Mouse (Mus musculus) layer of hippocampus, adult 2 months (tissue): ENCODE measurements around the gene Ptpn6. TPM values are rescaled to one million over a fixed set of nuclear protein-coding genes. Genes with fewer than 3 reads are reported as not detected.
"Not testable (repeated sequence)": the region's sequence is repeated elsewhere in the genome, so short reads cannot be mapped to it uniquely, and the experiment has no call there.

ENCODE experiments used
- DNase-seq, 2 experiments: peaks; one replicate each; pipeline ENCODE4 v3.0.0; 2022; ENCODE audit warnings: low spot score in 2 of 2
- H3K27ac ChIP-seq: fragments of 200-600 bp; 2 replicates; pipeline ENCODE4 v1.8.1; 2022
- H3K4me3 ChIP-seq: fragments of 200-600 bp; 2 replicates; pipeline ENCODE4 v1.8.1; 2022; ENCODE audit warnings: mild to moderate bottlenecking
- CTCF ChIP-seq: fragments of 200-600 bp; conservative IDR thresholded peaks from 2 replicates; pipeline ENCODE4 v1.8.1; 2022; ENCODE audit warnings: antibody characterized with exemption, mild to moderate bottlenecking, moderate library complexity
- total RNA-seq, 2 experiments: library from RNA; stranded (reverse); gene quantifications; 2 replicates each; pipeline ENCODE4 v1.2.3; 2021

Ptpn6 gene
- total RNA-seq, 2 experiments from 2014 or later, result 5.5 to 6.6 TPM

- no peak overlapping the region for H3K4me3 ChIP-seq
- peak overlapping the region; percentile 81 for H3K27ac ChIP-seq
- TF ChIP-seq CTCF, result no peak
- no peak for DNase-seq
Observed at GRCm38 (mm10) chr6:124699366-124699765, 39.1 kb downstream of the Ptpn6 start.

GRCm38 (mm10) chr6:124698751-124699150, 39.8 kb downstream of the Ptpn6 start:
- no peak for TF ChIP-seq CTCF
- Histone ChIP-seq H3K27ac (no peak overlapping the region), H3K4me3 (no peak overlapping the region)
- DNase-seq, result no peak

DNA sequence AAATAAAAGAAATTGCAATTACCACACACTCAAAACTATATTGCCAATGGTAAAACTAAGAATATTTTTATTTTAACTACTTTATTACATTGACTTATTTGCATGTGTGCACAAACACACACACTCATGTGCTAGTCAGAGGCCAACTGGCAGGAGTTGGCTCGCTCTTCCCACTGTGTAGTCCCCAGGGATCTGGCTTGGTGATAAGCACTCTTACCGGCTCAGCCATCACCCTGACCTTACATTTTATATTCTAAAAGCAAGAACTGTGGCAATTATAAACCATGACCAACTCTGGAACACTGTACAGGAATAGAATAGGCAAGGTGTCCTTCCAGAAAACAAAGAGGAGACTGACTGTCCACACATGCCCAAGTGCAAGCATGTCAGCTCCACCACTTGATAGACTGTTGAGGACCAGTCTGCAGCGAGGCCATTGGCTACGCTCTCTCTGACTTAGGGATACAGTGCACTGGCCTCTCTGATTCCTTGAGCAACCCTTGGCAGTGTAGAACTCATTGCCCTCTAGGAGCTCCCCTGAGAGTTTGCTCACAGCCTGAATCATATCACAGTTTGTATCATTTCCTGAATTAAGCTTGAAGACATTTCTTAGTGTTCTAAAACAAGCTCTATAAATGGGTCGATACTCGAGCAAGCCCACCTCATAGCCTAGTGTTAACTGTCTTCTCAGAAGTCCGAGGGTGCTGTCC, 41.9 kb downstream of the Ptpn6 start:
- no peak overlapping the region for H3K4me3 ChIP-seq
- no peak overlapping the region for H3K27ac ChIP-seq
- no peak for TF ChIP-seq CTCF
- DNase-seq, result no peak

GRCm38 (mm10) chr6:124694166-124694955, 44.2 kb downstream of the Ptpn6 start:
- DNase-seq, result peak; percentile 50 to 66
- Histone ChIP-seq H3K4me3 (no peak overlapping the region), H3K27ac (peak overlapping the region; percentile 80)
- no peak for TF ChIP-seq CTCF

DNA sequence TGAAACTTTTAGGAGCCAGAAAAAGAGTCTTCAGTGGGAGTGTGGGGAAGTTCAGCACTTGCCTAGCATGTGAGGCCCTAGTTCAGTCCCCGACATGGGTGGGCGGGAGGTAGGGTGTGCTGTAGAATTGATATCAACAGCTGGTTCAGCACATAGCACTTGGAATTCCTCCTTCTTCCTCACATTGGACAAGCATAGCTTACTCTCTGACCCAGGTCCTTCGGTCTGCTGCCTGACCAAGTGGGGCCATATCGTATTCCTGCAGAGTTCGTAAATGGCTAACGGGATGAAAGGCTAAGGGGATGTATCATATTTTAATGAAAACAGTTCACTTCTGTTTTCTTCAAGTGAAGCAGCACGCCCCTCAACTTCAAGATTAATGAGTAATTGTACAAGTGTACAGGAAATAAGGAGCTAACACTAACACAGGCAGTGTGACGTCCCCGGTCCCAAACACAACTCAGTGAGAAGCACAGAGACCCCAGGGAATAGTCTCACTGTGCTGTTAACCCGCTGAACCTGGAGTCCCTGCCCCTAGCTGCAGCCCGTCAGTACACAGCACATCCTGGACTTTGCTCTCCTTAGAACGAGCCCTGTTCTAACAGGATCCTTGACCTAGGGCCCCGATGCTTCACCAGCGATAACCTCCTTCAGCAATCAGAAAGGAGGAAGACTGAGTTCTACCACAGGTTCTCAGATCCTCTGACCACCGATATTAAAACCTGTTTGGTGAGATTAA, 45.1 kb downstream of the Ptpn6 start:
- no peak overlapping the region for H3K4me3 ChIP-seq
- H3K27ac ChIP-seq, result peak overlapping the region; percentile 80
- DNase-seq, result no peak
- no peak for TF ChIP-seq CTCF

DNA sequence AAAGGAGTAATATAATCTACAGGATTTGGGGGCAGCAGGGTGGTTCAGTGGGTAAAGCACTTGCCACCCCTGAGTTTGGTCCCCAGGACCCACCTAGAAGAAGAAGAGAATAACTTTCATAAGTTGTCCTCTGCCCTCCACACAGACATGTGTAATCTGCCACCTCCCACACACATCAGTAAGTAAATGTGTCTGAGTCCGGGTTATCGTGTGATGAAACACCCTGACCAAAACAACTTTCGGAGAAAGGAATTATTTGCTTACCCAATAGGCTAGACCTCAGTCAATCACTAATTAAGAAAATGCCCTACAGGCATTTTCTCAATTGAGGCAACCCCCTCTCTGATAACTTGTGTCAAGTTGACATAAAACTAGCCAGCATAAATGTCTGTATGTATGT, 48.0 kb downstream of the Ptpn6 start:
- Histone ChIP-seq H3K27ac (no peak overlapping the region), H3K4me3 (no peak overlapping the region)
- no peak for TF ChIP-seq CTCF
- DNase-seq, result no peak

DNA sequence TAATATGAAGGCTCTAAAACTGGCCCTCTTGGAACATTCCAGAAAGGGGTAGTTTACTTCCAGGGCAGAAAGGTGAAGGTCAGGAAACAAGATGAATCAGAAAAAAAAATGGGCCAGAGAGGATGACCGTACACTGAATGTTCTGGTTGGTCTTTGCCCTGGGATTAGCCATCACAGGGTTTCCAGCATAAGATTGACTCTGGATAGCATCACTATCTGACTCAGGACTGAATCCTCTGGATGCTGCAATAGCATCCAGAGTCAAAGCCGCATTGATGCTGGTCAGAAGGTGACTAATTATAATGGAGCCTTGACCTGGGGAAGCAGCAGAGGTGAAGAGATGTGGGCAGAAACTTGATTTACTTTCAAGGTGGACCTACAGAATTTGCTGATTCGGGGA, 49.5 kb downstream of the Ptpn6 start:
- H3K4me3 ChIP-seq, result no peak overlapping the region
- TF ChIP-seq CTCF, result no peak
- H3K27ac ChIP-seq, result no peak overlapping the region
- no peak for DNase-seq

DNA sequence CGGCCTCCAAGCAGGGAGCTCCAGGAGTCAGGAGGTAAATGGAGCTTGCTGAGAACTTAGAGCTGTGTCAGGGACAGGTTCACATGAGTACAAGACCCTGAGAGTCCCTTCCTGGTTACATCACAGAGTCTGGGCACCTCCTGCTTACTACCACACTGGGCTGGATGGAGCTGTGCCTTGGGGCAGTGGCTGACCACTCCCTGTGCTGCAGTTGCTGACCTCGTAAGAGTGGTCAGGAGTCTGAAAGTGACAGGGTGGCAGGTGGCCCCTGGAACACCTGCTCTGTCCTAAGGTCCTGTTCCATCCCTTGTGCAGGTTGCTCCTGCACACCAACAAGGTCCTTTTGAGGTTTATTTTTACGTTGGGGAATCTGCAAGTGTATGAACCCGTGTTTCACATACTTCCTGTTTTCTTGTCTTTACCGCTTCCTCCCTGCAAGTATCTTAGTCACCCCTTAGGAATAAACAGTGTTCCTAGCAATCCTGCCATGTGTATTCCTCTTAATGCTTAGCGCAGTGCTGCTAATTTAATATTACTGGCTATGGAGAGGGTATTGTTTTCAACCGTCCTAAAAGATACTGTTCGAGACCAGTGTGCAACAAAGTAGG, 50.3 kb downstream of the Ptpn6 start:
- H3K27ac ChIP-seq, result 0 out of 2 replicates have a peak overlapping the region, but pooled peaks have one; percentile 48
- no peak for DNase-seq
- no peak for TF ChIP-seq CTCF
- H3K4me3 ChIP-seq, result no peak overlapping the region

DNA sequence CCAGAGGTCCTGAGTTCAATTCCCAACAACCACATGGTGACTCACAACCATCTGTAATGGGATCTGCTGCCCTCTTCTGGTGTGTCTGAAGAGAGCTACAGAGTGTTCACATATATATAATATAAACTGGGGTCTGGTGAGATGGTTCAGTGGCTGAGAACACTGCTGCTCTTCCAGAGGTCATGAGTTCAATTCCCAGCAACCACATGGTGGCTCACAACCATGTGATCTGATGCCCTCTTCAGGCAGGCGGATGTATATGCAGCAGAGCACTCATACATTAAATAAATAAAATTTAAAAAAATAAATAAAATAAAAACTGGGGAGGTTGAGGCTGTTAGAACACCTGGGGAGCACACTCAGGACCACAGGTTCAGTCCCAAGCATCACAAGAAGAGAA, 51.9 kb downstream of the Ptpn6 start:
- not testable (repeated sequence) for DNase-seq, H3K4me3 ChIP-seq, H3K27ac ChIP-seq
- TF ChIP-seq CTCF, result peak; percentile 61

DNA sequence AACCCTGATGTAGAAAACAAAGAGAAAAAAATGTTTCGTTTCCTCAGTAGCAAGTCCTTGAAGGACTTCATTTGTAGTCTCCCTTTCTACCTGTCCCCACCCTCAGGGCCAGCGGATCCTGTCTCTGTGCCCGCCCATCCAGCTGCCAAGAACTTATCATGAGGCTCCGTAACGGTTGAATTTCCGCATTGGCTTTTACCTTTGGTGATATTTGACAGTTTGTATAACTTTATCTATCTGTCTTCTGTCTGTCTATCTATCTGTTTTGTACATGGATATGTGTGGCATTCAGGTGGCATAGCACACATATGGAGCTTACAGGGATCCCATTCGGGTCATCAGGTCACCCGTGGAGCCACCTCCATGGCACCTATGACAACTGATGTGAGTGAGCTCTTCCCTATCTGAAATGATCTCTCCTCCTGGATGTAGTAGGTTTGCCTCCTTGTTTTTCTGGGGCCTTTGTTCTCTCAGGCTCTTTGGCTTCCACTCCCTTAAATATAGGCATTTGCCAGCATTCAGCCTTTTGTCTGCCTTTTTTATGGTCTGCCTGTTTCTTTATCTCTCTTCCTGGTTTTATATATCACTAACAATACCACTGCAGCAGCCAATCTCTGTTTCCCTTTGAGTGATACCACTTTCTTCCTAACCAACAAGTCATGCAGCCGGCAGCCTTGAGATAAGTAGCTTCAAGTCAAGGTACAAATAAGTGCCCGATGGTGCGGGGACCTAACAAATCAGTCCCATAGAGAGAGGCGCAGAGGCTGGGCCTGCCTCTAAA, 52.7 kb downstream of the Ptpn6 start:
- DNase-seq, result no peak
- Histone ChIP-seq H3K27ac (no peak overlapping the region), H3K4me3 (no peak overlapping the region)
- TF ChIP-seq CTCF, result no peak

DNA sequence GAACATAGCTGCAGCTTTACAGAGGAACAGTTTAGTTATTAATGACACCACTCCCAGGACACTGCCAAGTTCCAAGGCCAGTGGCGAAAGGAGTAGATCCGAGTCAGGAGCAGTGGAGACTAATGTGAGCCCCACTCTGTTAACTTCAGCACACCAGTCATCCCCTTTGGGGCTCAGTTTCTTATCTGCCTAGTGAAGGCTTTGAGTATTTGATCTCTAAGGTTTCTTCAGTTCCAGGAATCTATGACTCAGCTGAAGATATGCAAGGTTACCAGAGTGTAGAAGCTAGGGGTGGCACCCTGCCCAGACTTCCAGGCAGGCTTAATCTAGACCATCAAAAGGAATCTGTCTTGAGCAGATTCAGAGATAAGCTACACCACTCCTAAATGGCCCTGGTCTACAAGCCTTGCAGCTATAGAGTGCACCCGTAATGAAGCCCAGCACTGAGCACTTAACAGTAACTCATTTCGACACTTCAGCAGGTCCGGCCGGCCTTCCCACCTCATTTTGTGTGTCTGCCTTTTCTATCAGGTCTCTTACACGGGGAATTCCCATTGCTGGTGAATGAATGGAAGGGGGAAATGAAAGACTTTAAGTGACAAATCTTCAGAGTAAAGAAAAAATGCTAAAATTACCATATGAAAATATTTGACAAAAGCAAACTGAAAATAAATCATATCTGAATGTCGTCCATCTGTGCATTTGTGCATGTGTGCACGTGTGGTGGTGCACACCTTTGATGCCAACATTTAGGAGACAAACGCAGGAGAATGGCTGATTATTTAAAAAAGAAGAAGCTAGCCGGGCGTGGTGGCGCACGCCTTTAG, 54.7 kb downstream of the Ptpn6 start:
- H3K27ac ChIP-seq, result 0 out of 2 replicates have a peak overlapping the region, but pooled peaks have one; percentile 12
- no peak for TF ChIP-seq CTCF
- DNase-seq, result no peak
- no peak overlapping the region for H3K4me3 ChIP-seq

DNA sequence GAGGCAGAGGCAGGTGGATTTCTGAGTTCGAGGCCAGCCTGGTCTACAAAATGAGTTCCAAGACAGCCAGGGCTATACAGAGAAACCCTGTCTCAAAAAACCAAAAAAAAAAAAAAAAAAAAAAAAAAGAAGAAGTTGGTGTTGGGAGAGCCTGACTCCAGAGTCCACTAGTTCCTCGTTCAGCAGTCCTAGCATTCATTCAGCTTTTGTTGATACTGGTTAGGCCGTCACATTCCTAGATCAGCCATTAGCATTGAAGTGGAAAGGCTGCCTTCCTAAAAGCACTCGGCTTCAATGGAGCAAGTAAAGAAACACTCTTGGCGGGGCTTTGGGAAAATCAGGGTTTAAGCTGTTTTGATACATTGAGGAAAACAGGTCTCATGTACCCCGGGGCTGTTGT, 56.2 kb downstream of the Ptpn6 start:
- H3K27ac ChIP-seq, H3K4me3 ChIP-seq: not testable (repeated sequence)

More for the DNA sequence above, 56.2 kb downstream of the Ptpn6 start:
- DNase-seq, result not testable (repeated sequence)
